Mouse (Mus musculus): Measurements from ENCODE around the gene Nphs1.

Gene Nphs1

GRCm38 (mm10) chr7:30457629-30458330 lies at the start of gene Nphs1, which contains the start of gene Kirrel2:
Gene Nphs1 (plus strand): TSS chr7:30458315.
Gene Kirrel2 (minus strand): TSS chr7:30457690.
- no peak for DNase-seq (ENCODE audit: low spot score)

- no peak for DNase-seq (ENCODE audit: low spot score)
Measured at GRCm38 (mm10) chr7:30408639-30409038, 49.5 kb upstream of the Nphs1 start.

- DNase-seq (ENCODE audit: low spot score) = no peak
Measured at GRCm38 (mm10) chr7:30409789-30410188, 48.3 kb upstream of the Nphs1 start.

DNA sequence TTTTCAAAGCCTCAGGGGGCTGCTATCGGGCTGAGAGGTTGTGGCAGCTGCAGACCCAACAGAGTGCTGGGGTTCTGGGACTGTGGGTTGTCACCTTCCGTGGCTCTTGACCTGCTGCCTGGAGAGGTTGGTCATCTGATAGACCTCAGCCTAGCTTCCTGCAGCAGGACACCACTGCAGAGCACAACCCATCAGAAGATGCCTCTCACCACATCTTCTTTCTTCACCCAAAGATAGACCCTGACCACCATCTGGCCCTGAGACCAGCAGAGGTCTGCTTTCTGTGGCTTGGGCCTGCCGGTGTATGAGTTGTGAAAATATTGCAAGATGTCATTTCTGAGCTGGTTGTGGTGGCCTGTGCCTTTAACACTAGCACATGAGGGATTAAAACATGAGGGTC lies 47.1 kb upstream of the Nphs1 start:
- no peak for DNase-seq (ENCODE audit: low spot score)

GRCm38 (mm10) chr7:30412735-30413147 lies 45.4 kb upstream of the Nphs1 start:
- no peak for DNase-seq (ENCODE audit: low spot score)

GRCm38 (mm10) chr7:30413596-30413995 lies 44.5 kb upstream of the Nphs1 start, which contains the start of gene Tyrobp:
Gene Tyrobp (plus strand): TSS chr7:30413760.
- no peak for DNase-seq (ENCODE audit: low spot score)

DNA sequence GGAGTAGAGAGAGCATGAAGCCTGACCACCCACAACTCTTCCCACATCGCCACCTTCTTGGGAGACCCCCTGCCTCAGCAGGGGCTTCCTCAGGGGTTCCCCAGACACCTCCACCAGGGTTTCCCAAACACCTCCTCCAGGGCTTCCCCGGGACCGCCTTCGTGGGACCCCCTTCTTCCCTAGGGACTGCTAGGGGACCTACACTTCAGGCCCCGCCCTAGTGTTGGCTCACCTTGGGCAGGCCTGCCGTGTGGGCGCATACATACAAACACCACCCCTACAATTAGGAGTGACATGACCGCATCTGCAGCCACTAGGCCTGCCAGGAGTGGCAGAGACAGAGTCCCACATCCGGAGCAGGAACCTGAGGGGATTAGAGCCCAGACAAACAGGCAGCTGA lies 40.3 kb upstream of the Nphs1 start:
- no peak for DNase-seq (ENCODE audit: low spot score)

GRCm38 (mm10) chr7:30419561-30420499 lies 38.3 kb upstream of the Nphs1 start, which contains the start of gene Hcst:
Gene Hcst (minus strand): TSS chr7:30419854.
- DNase-seq (ENCODE audit: low spot score) = no peak

DNA sequence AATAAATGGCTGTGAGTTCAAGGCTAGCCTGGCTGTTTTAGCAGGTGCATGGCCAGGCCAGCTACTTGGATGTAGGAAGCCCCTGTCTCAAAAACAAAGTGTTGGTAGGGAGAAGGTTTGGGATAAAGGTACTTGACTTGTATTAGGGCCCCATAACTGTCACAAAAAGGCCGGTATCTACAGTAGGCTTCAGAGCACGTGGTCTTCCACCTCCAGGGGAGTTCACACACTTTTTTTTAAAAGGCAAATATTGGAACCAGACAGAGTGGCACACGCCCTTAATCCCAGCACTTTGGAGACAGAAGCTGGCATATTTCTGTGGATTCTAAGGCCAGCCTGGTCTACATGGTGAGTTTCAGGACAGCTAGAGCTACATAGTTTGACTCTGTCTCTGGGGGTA lies 37.4 kb upstream of the Nphs1 start:
- DNase-seq (ENCODE audit: low spot score) = no peak

DNA sequence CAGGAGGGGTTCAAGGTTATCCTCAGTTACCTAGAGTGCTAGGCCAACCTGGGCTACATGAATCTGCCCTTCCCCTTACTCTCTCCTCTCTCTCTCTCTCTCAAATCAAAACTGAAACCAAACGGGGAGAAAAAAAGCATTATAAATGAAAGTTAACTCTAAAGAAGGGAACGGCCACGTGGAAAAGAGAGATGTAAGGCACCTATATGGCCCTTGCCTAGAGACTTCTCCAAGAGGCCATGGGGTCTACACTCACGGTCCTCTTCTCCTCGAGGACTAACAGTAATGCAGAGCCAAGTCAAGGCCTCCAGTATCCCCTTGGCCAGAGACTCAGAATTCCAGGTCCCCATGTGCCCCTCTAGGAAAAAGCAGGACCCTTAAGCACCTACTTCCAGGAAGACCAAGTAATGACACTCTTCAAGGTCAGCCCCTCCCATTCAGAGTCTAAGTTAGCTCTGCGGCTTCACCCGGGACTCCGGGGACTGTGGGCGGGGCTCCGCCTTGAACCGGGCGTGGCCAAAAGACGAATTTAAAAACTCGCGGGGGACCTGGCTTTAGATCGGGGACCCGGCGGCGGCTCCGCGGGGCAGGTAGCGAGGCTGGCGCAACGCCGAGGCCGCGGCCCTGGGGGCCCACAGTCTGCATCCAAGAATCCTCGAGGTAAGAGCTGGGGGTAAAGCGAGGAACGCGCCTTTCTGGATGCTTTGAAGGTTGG lies 36.8 kb upstream of the Nphs1 start, which contains the start of gene Nfkbid:
Gene Nfkbid, plus strand, starts transcription at position 558 of the 715 bp plus-strand sequence.
- DNase-seq (ENCODE audit: low spot score) = peak; percentile 48

DNA sequence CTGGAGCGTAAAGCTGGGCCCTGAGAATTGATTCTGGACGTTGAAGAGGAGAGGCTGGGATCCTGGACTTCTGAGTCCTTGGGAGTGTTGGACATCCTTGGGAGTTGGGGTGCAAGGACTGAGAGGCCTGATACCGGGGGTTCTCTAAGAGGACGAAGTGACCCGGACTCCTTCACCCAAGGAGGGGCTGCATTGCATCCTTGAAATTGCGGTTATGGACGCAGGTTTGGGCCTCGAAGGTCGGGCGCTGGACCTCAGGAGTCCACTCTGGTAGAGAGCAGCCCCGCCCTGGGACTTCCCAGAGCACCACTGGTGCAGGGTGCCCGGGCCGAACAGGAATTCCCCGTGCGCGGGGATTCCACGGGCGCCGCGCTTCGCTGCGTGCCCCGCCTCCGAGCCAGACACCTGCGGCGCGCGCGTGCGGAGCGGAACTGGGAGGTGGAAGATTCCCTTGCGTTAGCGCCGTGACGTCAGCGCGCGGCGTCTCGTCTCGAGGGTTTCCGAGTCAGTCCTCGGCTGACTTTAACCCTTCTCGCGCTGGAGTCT lies 36.2 kb upstream of the Nphs1 start:
- peak; percentile 49 for DNase-seq (ENCODE audit: low spot score)

DNA sequence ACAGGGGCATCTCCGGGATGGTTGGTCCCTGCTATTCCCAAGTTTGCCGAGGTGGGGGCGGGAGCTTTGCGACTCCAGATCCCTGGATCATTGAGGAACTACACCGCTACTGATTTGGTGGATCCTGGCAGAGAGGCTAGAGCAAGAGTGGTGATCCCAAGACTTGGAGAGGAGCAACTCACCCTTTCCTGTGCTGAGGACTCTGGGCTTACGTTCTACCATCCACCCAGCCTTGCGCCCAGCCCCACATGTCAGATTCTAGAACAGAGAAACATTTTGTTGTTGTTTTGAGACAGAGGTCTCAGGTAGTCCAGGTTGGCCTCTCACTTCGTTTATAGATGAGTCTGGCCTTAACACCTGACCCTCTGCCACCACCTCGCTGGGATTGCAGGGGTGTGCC lies 35.6 kb upstream of the Nphs1 start:
- no peak for DNase-seq (ENCODE audit: low spot score)

- no peak for DNase-seq (ENCODE audit: low spot score)
Measured at GRCm38 (mm10) chr7:30423071-30423641, 35.0 kb upstream of the Nphs1 start.

DNA sequence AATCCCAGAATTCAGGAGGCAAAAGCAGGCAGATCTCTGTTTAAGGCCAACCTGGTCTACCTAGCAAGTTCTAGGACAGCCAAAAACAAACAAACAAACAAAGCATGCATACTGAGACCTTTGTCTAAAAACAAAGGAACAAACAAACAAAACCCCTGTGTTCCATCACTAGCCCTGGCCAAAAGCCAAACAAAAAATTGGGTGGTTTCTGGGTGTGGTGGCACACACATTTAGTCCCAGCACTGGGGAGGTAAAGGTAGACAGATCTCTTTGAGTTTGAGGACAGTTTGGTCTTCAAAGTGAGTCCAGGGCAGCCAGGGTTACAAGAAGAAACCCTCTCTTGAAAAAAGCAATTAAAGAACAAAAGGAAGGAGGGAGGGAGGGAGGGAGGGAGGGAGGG lies 28.8 kb upstream of the Nphs1 start:
- DNase-seq (ENCODE audit: low spot score) = no peak

DNA sequence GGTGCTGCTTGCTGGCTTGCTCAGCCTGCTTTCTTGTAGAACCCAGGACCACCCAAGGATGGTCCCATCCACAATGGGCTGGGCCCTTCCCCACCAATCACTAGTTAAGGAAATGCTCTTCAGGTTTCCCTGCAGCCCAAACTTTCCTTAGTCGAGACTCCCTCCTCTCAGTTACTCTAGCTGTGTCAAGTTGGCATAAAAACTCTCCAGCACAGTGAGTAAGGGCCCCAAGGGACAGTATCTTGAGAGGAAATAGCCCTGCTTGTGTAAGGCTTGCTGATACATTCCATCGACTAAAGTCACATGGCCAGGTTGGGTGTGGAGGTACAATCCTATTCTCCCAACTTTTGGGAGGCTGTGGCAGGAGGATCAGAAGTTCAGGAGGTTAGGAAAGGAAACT lies 27.9 kb upstream of the Nphs1 start:
- DNase-seq (ENCODE audit: low spot score) = no peak

DNA sequence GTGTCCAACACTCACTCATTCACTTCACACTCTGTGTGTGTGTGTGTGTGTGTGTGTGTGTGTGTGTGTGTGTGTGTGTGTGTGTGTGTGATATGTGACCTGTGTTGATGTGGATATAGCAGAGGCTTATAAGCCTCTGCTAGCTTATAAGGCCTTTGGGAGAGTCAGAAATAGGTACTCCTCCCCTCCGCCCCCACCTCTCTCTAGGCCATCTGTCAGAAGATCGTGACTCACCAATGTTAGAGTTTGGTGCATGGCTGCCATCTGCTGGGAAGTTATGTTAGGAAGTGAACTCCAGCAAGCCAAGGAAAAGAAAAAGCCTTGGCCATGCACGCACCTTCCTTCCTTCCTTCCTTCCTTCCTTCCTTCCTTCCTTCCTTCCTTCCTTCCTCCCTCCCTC lies 26.3 kb upstream of the Nphs1 start:
- DNase-seq (ENCODE audit: low spot score) = no peak

DNA sequence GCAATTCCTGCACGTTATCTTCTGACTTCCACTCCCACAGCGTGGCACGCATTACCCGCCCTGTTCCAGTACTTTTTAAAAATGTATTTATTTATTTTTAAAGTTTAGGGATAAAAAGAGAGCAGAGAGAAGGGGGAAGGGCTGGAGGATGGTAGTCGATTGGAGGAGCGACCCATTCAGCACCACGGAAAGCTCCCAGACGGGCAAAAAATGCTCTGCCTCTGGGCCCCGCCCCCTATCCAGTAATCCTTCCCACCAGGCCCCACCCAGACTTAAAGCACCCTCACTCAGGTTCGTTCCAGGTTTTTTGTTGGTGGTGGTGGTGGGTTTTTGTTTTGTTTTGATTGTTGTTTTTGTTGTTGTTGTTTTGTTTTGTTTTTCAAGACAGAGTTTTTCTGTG lies 23.9 kb upstream of the Nphs1 start:
- DNase-seq (ENCODE audit: low spot score) = peak; percentile 37

DNA sequence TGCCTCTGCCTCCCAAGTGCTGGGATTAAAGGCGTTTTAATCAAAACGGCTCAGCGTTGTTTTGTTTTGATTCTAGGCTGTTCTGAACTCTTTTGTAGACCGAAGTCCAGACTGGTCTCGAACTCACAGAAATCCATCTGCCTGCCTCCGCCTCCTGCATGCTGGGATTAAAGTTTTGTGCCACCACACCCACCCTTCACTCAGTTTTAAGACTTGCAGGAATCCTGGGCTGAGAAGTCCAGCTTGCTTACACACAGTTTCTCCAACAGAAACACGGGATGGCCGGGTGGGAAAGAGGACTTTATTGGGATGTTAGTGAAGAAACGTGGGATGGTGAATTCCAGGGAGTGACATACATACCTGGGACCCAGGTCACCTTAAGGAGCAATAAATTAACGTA lies 23.4 kb upstream of the Nphs1 start:
- no peak for DNase-seq (ENCODE audit: low spot score)

- DNase-seq (ENCODE audit: low spot score) = no peak
Measured at GRCm38 (mm10) chr7:30435156-30435555, 23.0 kb upstream of the Nphs1 start.

DNA sequence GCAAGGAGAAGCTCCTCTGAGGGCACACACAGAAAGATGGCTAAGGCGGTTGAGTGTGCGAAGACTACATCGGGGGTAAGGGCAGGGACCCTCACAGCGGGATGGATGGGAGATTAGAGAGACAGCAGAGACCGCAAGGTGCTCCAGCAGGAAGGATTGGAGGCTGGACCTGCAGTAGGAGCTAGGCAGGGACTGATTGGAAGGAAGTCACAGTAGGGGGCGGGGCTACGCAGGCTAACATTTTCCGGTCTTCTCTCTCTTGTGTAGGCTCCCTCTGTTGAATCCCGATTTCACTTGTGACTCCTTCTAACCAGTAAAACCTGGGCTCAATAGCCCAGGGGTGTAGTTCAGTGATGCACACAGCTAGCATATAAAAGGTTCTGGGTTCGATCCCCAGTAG lies 21.2 kb upstream of the Nphs1 start:
- no peak for DNase-seq (ENCODE audit: low spot score)

GRCm38 (mm10) chr7:30439734-30440133 lies 18.4 kb upstream of the Nphs1 start:
- DNase-seq (ENCODE audit: low spot score) = no peak

DNA sequence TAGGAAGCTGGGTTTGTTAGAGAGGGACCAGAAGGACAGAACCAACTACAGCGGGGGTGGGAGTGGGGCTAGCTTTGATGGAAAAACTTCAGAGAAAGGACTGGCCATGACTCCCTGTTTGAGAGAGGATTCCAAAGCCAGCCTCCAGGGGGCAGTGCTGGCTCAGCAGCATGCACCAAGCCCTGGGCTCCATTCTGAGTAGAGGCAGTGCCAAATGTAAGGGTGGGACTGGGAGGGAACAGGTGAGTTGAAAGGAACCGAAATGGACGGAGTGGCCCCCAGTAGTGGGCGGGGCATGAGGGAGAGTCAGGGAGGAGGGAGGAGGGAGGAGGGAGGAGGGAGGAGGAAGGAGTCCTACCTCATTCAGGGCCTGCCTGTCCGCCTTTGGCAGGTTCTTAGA lies 17.4 kb upstream of the Nphs1 start:
- no peak for DNase-seq (ENCODE audit: low spot score)
